Mouse (Mus musculus) bone marrow, adult 2 months (tissue): Measurements from ENCODE around the gene Ascl3.

Experiments used
- CTCF ChIP-seq: fragments of 200-500 bp; IDR thresholded peaks from 2 replicates; pipeline ENCODE4 v1.5.1; 2011; ENCODE audit warnings: low read length, control low read depth; ENCODE audit not compliant: control insufficient read depth, insufficient read depth
- POLR2A ChIP-seq: fragments of 200-500 bp; IDR thresholded peaks from 2 replicates; pipeline ENCODE4 v1.6.1; 2011; ENCODE audit warnings: low read depth, mild to moderate bottlenecking, control low read depth, low read length, borderline replicate concordance; ENCODE audit not compliant: control insufficient read depth

- no peak for TF ChIP-seq POLR2A
- TF ChIP-seq CTCF = no peak
Observed at GRCm38 (mm10) chr7:109764009-109764408, 32.5 kb upstream of the Ascl3 start.
